Mouse (Mus musculus): Measurements from ENCODE around the gene Samd11. TPM values are rescaled to one million over a fixed set of nuclear protein-coding genes. Genes with fewer than 3 reads are reported as not detected.
A peak's percentile ranks its signal among the peaks of the same experiment; 100 is the strongest.

The Samd11 gene
- polyA plus RNA-seq, 1 experiment: 0.02 TPM

DNA sequence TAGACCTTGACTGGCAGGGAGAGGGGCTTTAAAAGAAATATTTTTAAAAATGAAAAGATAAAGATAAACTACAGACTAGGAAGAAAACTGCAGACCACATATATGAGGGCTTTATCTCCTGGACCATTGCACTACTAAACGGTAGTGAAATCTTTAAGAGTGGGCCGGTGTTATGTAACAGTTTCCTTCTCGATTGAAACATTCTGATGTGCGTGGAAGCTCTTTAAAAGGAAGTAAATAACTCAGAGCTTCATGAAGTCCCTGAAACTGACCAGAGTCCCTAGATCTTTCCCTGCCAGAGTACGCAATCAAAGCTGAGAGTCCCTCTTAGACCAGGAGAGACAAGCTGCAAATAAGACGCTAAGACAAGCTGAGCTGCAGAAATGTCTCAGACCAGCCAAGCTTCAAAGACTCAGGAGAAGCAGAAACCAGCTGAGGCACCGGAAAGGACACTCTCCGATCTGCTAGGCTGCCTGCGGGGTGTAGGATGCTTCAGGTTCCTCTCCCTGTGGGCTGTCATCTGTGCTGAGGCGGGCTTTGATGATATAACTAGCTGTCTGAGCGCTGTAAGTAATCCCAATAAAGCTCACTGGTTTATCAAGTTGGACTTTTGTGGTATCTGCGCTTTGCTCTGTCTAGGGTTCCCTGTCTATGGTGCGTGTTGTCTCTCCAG is 45.4 kb downstream of the Samd11 start:
- TF ChIP-seq SRF (IDR thresholded peaks at IDR 0.05; ENCODE audit: control insufficient read depth, insufficient read length, low read depth) (no peak), MAX (IDR thresholded peaks at IDR 0.05; ENCODE audit: low read depth) (no peak), MYOG (IDR thresholded peaks at IDR 0.05; ENCODE audit: control insufficient read depth in 1 of 3, insufficient read depth in 1 of 3, insufficient read length in 2 of 3, low read depth in 2 of 3) (no peak), E2F4 (IDR thresholded peaks at IDR 0.05; ENCODE audit: insufficient read depth) (no peak), POLR2AphosphoS2 (IDR thresholded peaks at IDR 0.05; ENCODE audit: insufficient read length, low read depth) (no peak), CEBPB (IDR thresholded peaks at IDR 0.05; ENCODE audit: insufficient read depth, poor library complexity, severe bottlenecking) (no peak), TCF12 (IDR thresholded peaks at IDR 0.05; ENCODE audit: insufficient read depth, poor library complexity, severe bottlenecking) (no peak), USF1 (IDR thresholded peaks at IDR 0.05; ENCODE audit: low read depth) (no peak), TCF3 (IDR thresholded peaks at IDR 0.05; ENCODE audit: insufficient read length, low read depth) (no peak), REST (IDR thresholded peaks at IDR 0.05; ENCODE audit: insufficient read depth, insufficient read length) (no peak), MYOD1 (IDR thresholded peaks at IDR 0.05; ENCODE audit: control insufficient read depth in 1 of 3, insufficient read length in 2 of 3, low read depth in 2 of 3) (no peak), POLR2A (IDR thresholded peaks at IDR 0.05; ENCODE audit: insufficient read length, low read depth) (no peak)
- no peaks in the 10 kb centered on the region for H3K79me2 ChIP-seq (ENCODE audit: control insufficient read depth, insufficient read depth)
- no peak overlapping the region for H3K4me3 ChIP-seq
- H3K4me2 ChIP-seq (ENCODE audit: low read depth): no peak overlapping the region
- H3ac ChIP-seq (ENCODE audit: control insufficient read depth, insufficient read length): no peak overlapping the region
- H3K36me3 ChIP-seq (ENCODE audit: control insufficient read depth, insufficient read depth): no peaks in the 10 kb centered on the region
- H3K27me3 ChIP-seq (ENCODE audit: control insufficient read depth, insufficient read depth, insufficient read length): peaks cover 4% of the 10 kb centered on the region

DNA sequence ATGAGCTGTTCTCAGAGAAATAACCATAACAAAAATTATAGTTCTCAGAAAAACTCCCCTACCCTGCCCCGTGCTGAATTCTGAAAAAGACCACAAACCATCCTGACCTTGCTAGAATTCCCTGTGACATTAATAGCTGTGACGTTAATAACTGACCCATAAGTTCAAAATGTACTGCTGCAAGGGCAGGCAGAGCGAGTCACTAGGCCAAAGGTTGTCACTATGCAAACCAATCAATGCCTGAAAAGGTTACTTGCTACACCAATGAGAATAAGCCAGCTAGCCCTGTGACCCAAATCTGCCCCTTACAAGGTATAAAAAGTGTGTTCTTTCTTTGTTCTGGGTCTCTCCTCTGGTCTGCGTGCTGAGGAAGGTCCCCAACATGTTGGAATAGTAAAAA is 46.6 kb downstream of the Samd11 start:
- H3K36me3 ChIP-seq (ENCODE audit: control insufficient read depth, insufficient read depth): no peaks in the 10 kb centered on the region
- no peaks in the 10 kb centered on the region for H3K79me2 ChIP-seq (ENCODE audit: control insufficient read depth, insufficient read depth)
- no peak overlapping the region for H3K4me3 ChIP-seq
- TF ChIP-seq POLR2AphosphoS2 (IDR thresholded peaks at IDR 0.05; ENCODE audit: insufficient read length, low read depth) (no peak), POLR2A (IDR thresholded peaks at IDR 0.05; ENCODE audit: insufficient read length, low read depth) (no peak), TCF3 (IDR thresholded peaks at IDR 0.05; ENCODE audit: insufficient read length, low read depth) (no peak), USF1 (IDR thresholded peaks at IDR 0.05; ENCODE audit: low read depth) (no peak), REST (IDR thresholded peaks at IDR 0.05; ENCODE audit: insufficient read depth, insufficient read length) (no peak), MYOD1 (IDR thresholded peaks at IDR 0.05; ENCODE audit: control insufficient read depth in 1 of 3, insufficient read length in 2 of 3, low read depth in 2 of 3) (no peak), TCF12 (IDR thresholded peaks at IDR 0.05; ENCODE audit: insufficient read depth, poor library complexity, severe bottlenecking) (no peak), MYOG (IDR thresholded peaks at IDR 0.05; ENCODE audit: control insufficient read depth in 1 of 3, insufficient read depth in 1 of 3, insufficient read length in 2 of 3, low read depth in 2 of 3) (no peak), E2F4 (IDR thresholded peaks at IDR 0.05; ENCODE audit: insufficient read depth) (no peak), CEBPB (IDR thresholded peaks at IDR 0.05; ENCODE audit: insufficient read depth, poor library complexity, severe bottlenecking) (no peak), SRF (IDR thresholded peaks at IDR 0.05; ENCODE audit: control insufficient read depth, insufficient read length, low read depth) (no peak), MAX (IDR thresholded peaks at IDR 0.05; ENCODE audit: low read depth) (no peak)
- H3K27me3 ChIP-seq (ENCODE audit: control insufficient read depth, insufficient read depth, insufficient read length): peaks cover 3% of the 10 kb centered on the region
- no peak overlapping the region for H3ac ChIP-seq (ENCODE audit: control insufficient read depth, insufficient read length)
- H3K4me2 ChIP-seq (ENCODE audit: low read depth): no peak overlapping the region

DNA sequence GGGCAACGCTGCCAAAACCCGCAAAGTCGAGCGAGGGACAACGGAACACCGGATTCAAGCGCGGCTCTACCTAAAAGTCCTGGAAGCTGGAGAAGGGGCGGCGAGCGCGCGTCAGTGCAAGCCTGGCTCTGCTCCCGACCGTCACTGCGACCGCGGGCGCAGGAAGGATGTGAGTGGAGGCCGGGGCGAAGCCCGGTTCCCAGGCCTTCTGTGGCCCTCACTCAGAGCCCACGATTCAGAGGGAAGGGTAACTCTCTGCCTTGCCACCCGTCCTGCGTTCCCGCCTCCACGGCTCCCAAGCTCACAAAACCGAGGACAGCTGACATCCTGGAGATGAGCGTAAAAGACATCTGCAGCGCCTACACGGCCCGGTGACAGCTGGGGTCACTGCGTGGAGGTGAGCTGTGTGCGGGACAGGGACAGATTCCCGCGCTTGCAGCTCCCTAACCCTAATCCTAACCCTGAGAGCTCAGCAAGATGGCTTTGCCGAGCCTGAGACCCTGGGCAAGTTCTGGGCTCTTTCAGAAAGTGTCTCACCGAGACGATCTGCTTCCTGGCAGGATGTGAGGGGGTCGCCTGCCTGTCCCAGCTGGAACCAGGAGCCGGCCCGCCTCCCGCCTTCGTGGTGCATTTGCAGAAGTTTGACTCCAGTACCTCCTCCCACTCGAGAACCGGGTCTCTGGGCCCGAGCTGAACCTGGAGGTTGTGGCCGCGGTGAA is 51.9 kb downstream of the Samd11 start:
- Histone ChIP-seq H3K79me2 (ENCODE audit: control insufficient read depth, insufficient read depth) (no peaks in the 10 kb centered on the region), H3K4me2 (ENCODE audit: low read depth) (peak overlapping the region; percentile 76), H3K27me3 (ENCODE audit: control insufficient read depth, insufficient read depth, insufficient read length) (no peaks in the 10 kb centered on the region), H3ac (ENCODE audit: control insufficient read depth, insufficient read length) (peak overlapping the region; percentile 11), H3K36me3 (ENCODE audit: control insufficient read depth, insufficient read depth) (no peaks in the 10 kb centered on the region), H3K4me3 (peak overlapping the region; percentile 33)
- no peak for TF ChIP-seq POLR2AphosphoS2 (IDR thresholded peaks at IDR 0.05; ENCODE audit: insufficient read length, low read depth)
- TF ChIP-seq MYOD1 (IDR thresholded peaks at IDR 0.05; ENCODE audit: control insufficient read depth in 1 of 3, insufficient read length in 2 of 3, low read depth in 2 of 3): peak in 2 of 3 experiments; percentile 36 to 55
- peak in 1 of 3 experiments; percentile 55 for TF ChIP-seq MYOG (IDR thresholded peaks at IDR 0.05; ENCODE audit: control insufficient read depth in 1 of 3, insufficient read depth in 1 of 3, insufficient read length in 2 of 3, low read depth in 2 of 3)

DNA sequence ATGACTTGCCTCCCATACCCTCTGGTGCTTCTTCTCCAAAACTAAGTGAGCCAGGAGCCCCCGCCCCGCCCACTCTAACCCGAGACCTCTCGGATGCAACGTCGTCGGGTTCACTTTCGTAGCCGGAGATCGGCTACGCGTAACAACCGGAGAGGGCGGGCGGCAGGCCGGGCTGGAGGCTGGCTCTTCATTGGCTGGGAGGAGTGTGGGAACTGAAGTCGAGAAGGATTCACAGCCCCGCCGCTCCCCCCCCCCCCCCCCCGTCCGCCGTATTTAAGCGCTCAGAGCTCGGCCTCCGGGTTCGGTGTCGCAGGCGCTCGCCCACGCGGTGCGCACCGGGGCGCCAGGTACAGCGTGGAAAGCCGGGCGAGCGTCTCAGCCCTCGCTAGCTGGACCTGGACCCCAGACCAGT is 52.5 kb downstream of the Samd11 start, which contains the start of gene AW011738:
AW011738 (plus strand) TSS at position 304 of the 412 bp plus-strand sequence.
- Histone ChIP-seq H3K36me3 (ENCODE audit: control insufficient read depth, insufficient read depth) (no peaks in the 10 kb centered on the region), H3ac (ENCODE audit: control insufficient read depth, insufficient read length) (peak within 1 kb of the TSS; percentile 11), H3K27me3 (ENCODE audit: control insufficient read depth, insufficient read depth, insufficient read length) (no peaks in the 10 kb centered on the region), H3K4me2 (ENCODE audit: low read depth) (peak within 1 kb of the TSS; percentile 87), H3K79me2 (ENCODE audit: control insufficient read depth, insufficient read depth) (no peaks in the 10 kb centered on the region), H3K4me3 (peak within 1 kb of the TSS; percentile 33)
- no peak for TF ChIP-seq SRF (IDR thresholded peaks at IDR 0.05; ENCODE audit: control insufficient read depth, insufficient read length, low read depth)
- no peak for TF ChIP-seq MYOG (IDR thresholded peaks at IDR 0.05; ENCODE audit: control insufficient read depth in 1 of 3, insufficient read depth in 1 of 3, insufficient read length in 2 of 3, low read depth in 2 of 3)
- no peak for TF ChIP-seq POLR2A (IDR thresholded peaks at IDR 0.05; ENCODE audit: insufficient read length, low read depth)
- TF ChIP-seq USF1 (IDR thresholded peaks at IDR 0.05; ENCODE audit: low read depth): no peak
- TF ChIP-seq REST (IDR thresholded peaks at IDR 0.05; ENCODE audit: insufficient read depth, insufficient read length): no peak
- TF ChIP-seq MAX (IDR thresholded peaks at IDR 0.05; ENCODE audit: low read depth): no peak
- no peak for TF ChIP-seq CEBPB (IDR thresholded peaks at IDR 0.05; ENCODE audit: insufficient read depth, poor library complexity, severe bottlenecking)
- no peak for TF ChIP-seq TCF3 (IDR thresholded peaks at IDR 0.05; ENCODE audit: insufficient read length, low read depth)
- no peak for TF ChIP-seq POLR2AphosphoS2 (IDR thresholded peaks at IDR 0.05; ENCODE audit: insufficient read length, low read depth)
- TF ChIP-seq MYOD1 (IDR thresholded peaks at IDR 0.05; ENCODE audit: control insufficient read depth in 1 of 3, insufficient read length in 2 of 3, low read depth in 2 of 3): no peak
- no peak for TF ChIP-seq TCF12 (IDR thresholded peaks at IDR 0.05; ENCODE audit: insufficient read depth, poor library complexity, severe bottlenecking)
- TF ChIP-seq E2F4 (IDR thresholded peaks at IDR 0.05; ENCODE audit: insufficient read depth): no peak

Data from myocyte (in vitro differentiated cells).